Mouse (Mus musculus) liver, embryonic 13.5 days (tissue): ENCODE results near the gene Zgpat. TPM values are rescaled to one million over a fixed set of nuclear protein-coding genes. Genes with fewer than 3 reads are reported as not detected.

Experiments
- ATAC-seq: fragments of 200-750 bp; cut with Nextera tagmentation; 2 replicates; pipeline ENCODE4 v1.8.0; 2017; ENCODE audit warnings: low read depth, mild to moderate bottlenecking, moderate number of reproducible peaks, moderate library complexity
- DNase-seq: peaks from one replicate; pipeline ENCODE4 v3.0.0; 2022
- H3K27ac ChIP-seq: fragments of 300-500 bp; sonication (generic); 2 replicates; pipeline ENCODE4 v1.5.1; 2015; ENCODE audit warnings: moderate library complexity, mild to moderate bottlenecking, inconsistent platforms
- H3K27me3 ChIP-seq: fragments of 300-500 bp; sonication (generic); 2 replicates; pipeline ENCODE4 v1.6.1; 2015; ENCODE audit warnings: mild to moderate bottlenecking, inconsistent platforms
- H3K36me3 ChIP-seq: fragments of 300-500 bp; sonication (generic); 2 replicates; pipeline ENCODE4 v1.6.1; 2015; ENCODE audit warnings: mild to moderate bottlenecking, inconsistent platforms
- H3K4me1 ChIP-seq: fragments of 300-500 bp; sonication (generic); replicated peaks from 2 replicates; pipeline ENCODE4 v1.6.1; 2015; ENCODE audit warnings: inconsistent platforms
- H3K4me2 ChIP-seq: fragments of 300-500 bp; sonication (generic); 2 replicates; pipeline ENCODE4 v1.6.1; 2015; ENCODE audit warnings: inconsistent platforms, mild to moderate bottlenecking, moderate library complexity
- H3K4me3 ChIP-seq: fragments of 300-500 bp; sonication (generic); replicated peaks from 2 replicates; pipeline ENCODE4 v1.5.1; 2015; ENCODE audit warnings: mild to moderate bottlenecking, inconsistent platforms
- H3K9ac ChIP-seq: fragments of 300-500 bp; sonication (generic); 2 replicates; pipeline ENCODE4 v1.6.1; 2015; ENCODE audit warnings: mild to moderate bottlenecking, inconsistent platforms
- H3K9me3 ChIP-seq: fragments of 300-500 bp; sonication (generic); replicated peaks from 2 replicates; pipeline ENCODE4 v1.6.1; 2016; ENCODE audit warnings: inconsistent platforms
- WGBS: fragments of 180-500 bp; shearing (Covaris S2); methylation state at CpG from one replicate; pipeline ENCODE4 v1.1.7; 2015; ENCODE audit not compliant: insufficient replicate concordance; 5-methylcytosine and 5-hydroxymethylcytosine counted together
- polyA plus RNA-seq: library from polyadenylated mRNA; unstranded; fragments of >200 nt; fragmentation: Nextera tagmentation; extraction: Ambion mirVana; gene quantifications from 2 replicates; pipeline ENCODE4 v1.2.1, GENCODE M21; 2015

Gene Zgpat
- polyA plus RNA-seq, 1 experiment from 2014 or later: 12.3 TPM

GRCm38 (mm10) chr2:181364487-181364859 is 255 bp upstream of the Zgpat start:
- Histone ChIP-seq H3K36me3 (peaks cover 45% of the 10 kb centered on the region), H3K4me1 (peaks cover 42% of the 10 kb centered on the region), H3K9ac (peak overlapping the region; percentile 92), H3K4me2 (peak overlapping the region; percentile 95), H3K4me3 (peak overlapping the region; percentile 88), H3K27me3 (no peaks in the 10 kb centered on the region), H3K9me3 (no peaks in the 10 kb centered on the region), H3K27ac (peak overlapping the region; percentile 88)
- 7% methylated on average over 14 of the region's 14 CpGs for WGBS
- ATAC-seq (0 out of 2 replicates have a peak, but pooled peaks have one; percentile 0), DNase-seq (no peak)

GRCm38 (mm10) chr2:181365655-181366075 is 937 bp downstream of the Zgpat start:
- Histone ChIP-seq H3K36me3 (peaks cover 42% of the 10 kb centered on the region), H3K9me3 (peaks cover 4% of the 10 kb centered on the region; the same call in 1 of the 2 replicates), H3K4me1 (peaks cover 42% of the 10 kb centered on the region), H3K4me2 (peak overlapping the region; percentile 95), H3K9ac (peak overlapping the region; percentile 92), H3K4me3 (peak overlapping the region; percentile 88), H3K27ac (peak overlapping the region; percentile 88), H3K27me3 (no peaks in the 10 kb centered on the region)
- ATAC-seq (peak; percentile 75), DNase-seq (peak; percentile 26)
- WGBS: 0% methylated on average over 20 of the region's 20 CpGs

GRCm38 (mm10) chr2:181370001-181370400 is 5.3 kb downstream of the Zgpat start:
- Histone ChIP-seq H3K27me3 (no peaks in the 10 kb centered on the region), H3K36me3 (peaks cover 23% of the 10 kb centered on the region), H3K4me3 (no peak overlapping the region), H3K4me1 (peaks cover 38% of the 10 kb centered on the region), H3K4me2 (no peak overlapping the region), H3K9ac (no peak overlapping the region), H3K9me3 (peaks cover 4% of the 10 kb centered on the region; the same call in 1 of the 2 replicates), H3K27ac (no peak overlapping the region)
- no peak for ATAC-seq
- DNase-seq: no peak
- WGBS: 92% methylated on average over 5 of the region's 5 CpGs

GRCm38 (mm10) chr2:181375787-181376186 is 11.1 kb downstream of the Zgpat start:
- Histone ChIP-seq H3K36me3 (peaks cover 36% of the 10 kb centered on the region), H3K4me1 (peaks cover 30% of the 10 kb centered on the region), H3K27me3 (no peaks in the 10 kb centered on the region), H3K4me3 (no peak overlapping the region), H3K9me3 (no peaks in the 10 kb centered on the region), H3K4me2 (no peak overlapping the region), H3K9ac (no peak overlapping the region), H3K27ac (no peak overlapping the region)
- ATAC-seq: no peak
- no peak for DNase-seq
- WGBS: 78% methylated on average over 2 of the region's 2 CpGs

GRCm38 (mm10) chr2:181377230-181377629 is 12.5 kb downstream of the Zgpat start:
- H3K27me3 ChIP-seq: no peaks in the 10 kb centered on the region
- DNase-seq (no peak), ATAC-seq (no peak)
- H3K4me2 ChIP-seq: no peak overlapping the region
- no peak overlapping the region for H3K9ac ChIP-seq
- peaks cover 30% of the 10 kb centered on the region for H3K4me1 ChIP-seq
- H3K9me3 ChIP-seq: no peaks in the 10 kb centered on the region
- WGBS: 44% methylated on average over 2 of the region's 2 CpGs
- peaks cover 41% of the 10 kb centered on the region for H3K36me3 ChIP-seq
- no peak overlapping the region for H3K4me3 ChIP-seq
- H3K27ac ChIP-seq: no peak overlapping the region

- DNase-seq (no peak), ATAC-seq (no peak)
- Histone ChIP-seq H3K27me3 (no peaks in the 10 kb centered on the region), H3K4me1 (peaks cover 22% of the 10 kb centered on the region), H3K9me3 (no peaks in the 10 kb centered on the region), H3K4me2 (no peak overlapping the region), H3K27ac (no peak overlapping the region), H3K4me3 (no peak overlapping the region), H3K9ac (no peak overlapping the region), H3K36me3 (peaks cover 56% of the 10 kb centered on the region)
- WGBS: 81% methylated on average over 5 of the region's 5 CpGs
Observed at GRCm38 (mm10) chr2:181378701-181379100, 14.0 kb downstream of the Zgpat start.

- ATAC-seq: no peak
- H3K27me3 ChIP-seq: no peaks in the 10 kb centered on the region
- DNase-seq: no peak
- no peaks in the 10 kb centered on the region for H3K9me3 ChIP-seq
- H3K4me2 ChIP-seq: no peak within 1 kb of the TSS
- no peak within 1 kb of the TSS for H3K4me3 ChIP-seq
- peaks cover 15% of the 10 kb centered on the region for H3K4me1 ChIP-seq
- H3K27ac ChIP-seq: no peak within 1 kb of the TSS
- 85% methylated on average over 12 of the region's 12 CpGs for WGBS
- peaks cover 65% of the 10 kb centered on the region for H3K36me3 ChIP-seq
- no peak within 1 kb of the TSS for H3K9ac ChIP-seq
Observed at GRCm38 (mm10) chr2:181379778-181380177, 15.1 kb downstream of the Zgpat start, which contains the start of gene Lime1. Gene Lime1, plus strand, starts transcription at chr2:181380078.

GRCm38 (mm10) chr2:181380251-181380650 is 15.5 kb downstream of the Zgpat start:
- no peak overlapping the region for H3K9ac ChIP-seq
- no peak overlapping the region for H3K27ac ChIP-seq
- H3K4me2 ChIP-seq: no peak overlapping the region
- no peak for ATAC-seq
- no peaks in the 10 kb centered on the region for H3K9me3 ChIP-seq
- no peak overlapping the region for H3K4me3 ChIP-seq
- peaks cover 69% of the 10 kb centered on the region for H3K36me3 ChIP-seq
- no peaks in the 10 kb centered on the region for H3K27me3 ChIP-seq
- 87% methylated on average over 5 of the region's 5 CpGs for WGBS
- peaks cover 15% of the 10 kb centered on the region for H3K4me1 ChIP-seq
- DNase-seq: no peak

- DNase-seq (no peak), ATAC-seq (no peak)
- peaks cover 15% of the 10 kb centered on the region for H3K4me1 ChIP-seq
- no peaks in the 10 kb centered on the region for H3K9me3 ChIP-seq
- H3K4me3 ChIP-seq: no peak overlapping the region
- no peak overlapping the region for H3K27ac ChIP-seq
- no peaks in the 10 kb centered on the region for H3K27me3 ChIP-seq
- no peak overlapping the region for H3K9ac ChIP-seq
- H3K4me2 ChIP-seq: no peak overlapping the region
- H3K36me3 ChIP-seq: peaks cover 76% of the 10 kb centered on the region
- 62% methylated on average over 5 of the region's 5 CpGs for WGBS
Observed at GRCm38 (mm10) chr2:181381107-181381506, 16.4 kb downstream of the Zgpat start.

GRCm38 (mm10) chr2:181381631-181382306 is 17.0 kb downstream of the Zgpat start:
- H3K9me3 ChIP-seq: no peaks in the 10 kb centered on the region
- no peak overlapping the region for H3K27ac ChIP-seq
- H3K4me3 ChIP-seq: no peak overlapping the region
- H3K4me1 ChIP-seq: peaks cover 8% of the 10 kb centered on the region
- ATAC-seq: no peak
- no peak overlapping the region for H3K9ac ChIP-seq
- WGBS: 72% methylated on average over 6 of the region's 6 CpGs
- H3K36me3 ChIP-seq: peaks cover 82% of the 10 kb centered on the region
- no peak for DNase-seq
- no peaks in the 10 kb centered on the region for H3K27me3 ChIP-seq
- no peak overlapping the region for H3K4me2 ChIP-seq

- Histone ChIP-seq H3K4me2 (no peak overlapping the region), H3K27ac (no peak overlapping the region), H3K4me1 (no peaks in the 10 kb centered on the region), H3K9ac (no peak overlapping the region), H3K4me3 (no peak overlapping the region), H3K9me3 (no peaks in the 10 kb centered on the region), H3K36me3 (peaks cover 82% of the 10 kb centered on the region), H3K27me3 (no peaks in the 10 kb centered on the region)
- 64% methylated on average over 7 of the region's 7 CpGs for WGBS
- DNase-seq (no peak), ATAC-seq (no peak)
Observed at GRCm38 (mm10) chr2:181384463-181384862, 19.7 kb downstream of the Zgpat start.

- ATAC-seq (no peak), DNase-seq (no peak)
- 77% methylated on average over 4 of the region's 4 CpGs for WGBS
- Histone ChIP-seq H3K36me3 (peaks cover 77% of the 10 kb centered on the region), H3K4me3 (no peak overlapping the region), H3K4me1 (no peaks in the 10 kb centered on the region), H3K27ac (no peak overlapping the region), H3K9ac (no peak overlapping the region), H3K27me3 (no peaks in the 10 kb centered on the region), H3K4me2 (no peak overlapping the region), H3K9me3 (no peaks in the 10 kb centered on the region)
Observed at GRCm38 (mm10) chr2:181384919-181385391, 20.2 kb downstream of the Zgpat start.
